Mouse (Mus musculus) G1E (cell line): Measurements from ENCODE around the gene Iqsec2.

Experiments
- CTCF ChIP-seq: IDR thresholded peaks from 2 replicates; pipeline ENCODE4 v1.5.1; 2012; ENCODE audit warnings: low read depth, low read length, inconsistent platforms, mixed read lengths
- GATA1 ChIP-seq: IDR thresholded peaks from 2 replicates; pipeline ENCODE4 v1.6.1; 2012; ENCODE audit warnings: borderline replicate concordance, low read length, inconsistent platforms, mixed read lengths
- TAL1 ChIP-seq: conservative IDR thresholded peaks from 2 replicates; pipeline ENCODE4 v1.6.1; 2012; ENCODE audit warnings: low read depth, low read length, inconsistent platforms, mixed read lengths

DNA sequence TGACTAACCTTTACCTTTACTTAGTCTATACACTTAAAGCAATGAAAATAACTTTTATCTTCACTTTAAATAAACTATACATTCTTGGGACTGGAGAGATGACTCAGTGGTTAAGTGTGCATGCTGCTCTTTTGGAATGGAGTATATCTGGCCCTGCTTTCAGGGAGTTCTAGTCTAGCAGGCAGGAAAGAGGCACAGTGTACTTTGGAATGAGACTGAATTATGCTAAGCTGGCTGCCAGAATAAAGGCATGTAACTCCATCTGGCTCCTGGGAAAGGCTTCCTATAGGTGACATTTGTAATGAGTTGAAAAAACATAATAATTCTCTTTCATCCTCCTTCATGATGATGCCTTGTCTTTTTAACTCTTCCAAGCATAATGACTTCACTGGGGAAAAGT, 43.1 kb downstream of the Iqsec2 start:
- TF ChIP-seq CTCF (no peak), GATA1 (no peak), TAL1 (no peak)
